Mouse (Mus musculus): ENCODE results near the gene March11. TPM values are rescaled to one million over a fixed set of nuclear protein-coding genes. Genes with fewer than 3 reads are reported as not detected.

Gene March11
- polyA plus RNA-seq, 1 experiment from 2014 or later = 6.5 TPM

- peak overlapping the region; percentile 81 for H3K4me3 ChIP-seq (ENCODE audit: low read depth, low read length)
- no peaks in the 10 kb centered on the region for H3K36me3 ChIP-seq (ENCODE audit: control insufficient read depth, insufficient read depth, low read length)
- ATAC-seq = peak; percentile 62
- H3K27ac ChIP-seq (ENCODE audit: low read length) = peak overlapping the region; percentile 94
- H3K27me3 ChIP-seq (ENCODE audit: control insufficient read depth, insufficient read depth, low read depth, low read length) = no peaks in the 10 kb centered on the region
- peaks cover 6% of the 10 kb centered on the region for H3K4me1 ChIP-seq (ENCODE audit: control insufficient read depth, insufficient read depth, low read length)
- H3K9ac ChIP-seq (ENCODE audit: low read depth, low read length) = peak overlapping the region; percentile 91
- H3K9me3 ChIP-seq (replicated peaks; ENCODE audit: control insufficient read depth, low read length, poor library complexity, severe bottlenecking) = no peaks in the 10 kb centered on the region
- under 1% methylated on average over 51 of the region's 62 CpGs for WGBS
- peak overlapping the region; percentile 82 for H3K4me2 ChIP-seq (ENCODE audit: low read length)
Measured at GRCm38 (mm10) chr15:26309291-26309931, 563 bp downstream of the March11 start.

- Histone ChIP-seq H3K4me3 (ENCODE audit: low read depth, low read length) (no peak overlapping the region), H3K4me1 (ENCODE audit: control insufficient read depth, insufficient read depth, low read length) (no peaks in the 10 kb centered on the region), H3K9ac (ENCODE audit: low read depth, low read length) (no peak overlapping the region), H3K4me2 (ENCODE audit: low read length) (no peak overlapping the region), H3K27me3 (ENCODE audit: control insufficient read depth, insufficient read depth, low read depth, low read length) (no peaks in the 10 kb centered on the region), H3K27ac (ENCODE audit: low read length) (no peak overlapping the region), H3K9me3 (replicated peaks; ENCODE audit: control insufficient read depth, low read length, poor library complexity, severe bottlenecking) (no peaks in the 10 kb centered on the region), H3K36me3 (ENCODE audit: control insufficient read depth, insufficient read depth, low read length) (no peaks in the 10 kb centered on the region)
- no peak for ATAC-seq
- 71% methylated on average over 2 of the region's 2 CpGs for WGBS
Measured at GRCm38 (mm10) chr15:26319866-26320265, 11.0 kb downstream of the March11 start.

GRCm38 (mm10) chr15:26320402-26320801 is 11.6 kb downstream of the March11 start:
- Histone ChIP-seq H3K27me3 (ENCODE audit: control insufficient read depth, insufficient read depth, low read depth, low read length) (no peaks in the 10 kb centered on the region), H3K4me2 (ENCODE audit: low read length) (no peak overlapping the region), H3K4me1 (ENCODE audit: control insufficient read depth, insufficient read depth, low read length) (no peaks in the 10 kb centered on the region), H3K36me3 (ENCODE audit: control insufficient read depth, insufficient read depth, low read length) (no peaks in the 10 kb centered on the region), H3K27ac (ENCODE audit: low read length) (no peak overlapping the region), H3K9me3 (replicated peaks; ENCODE audit: control insufficient read depth, low read length, poor library complexity, severe bottlenecking) (no peaks in the 10 kb centered on the region), H3K4me3 (ENCODE audit: low read depth, low read length) (no peak overlapping the region), H3K9ac (ENCODE audit: low read depth, low read length) (no peak overlapping the region)
- 89% methylated on average over 3 of the region's 3 CpGs for WGBS
- no peak for ATAC-seq

GRCm38 (mm10) chr15:26322804-26323203 is 14.0 kb downstream of the March11 start:
- H3K27me3 ChIP-seq (ENCODE audit: control insufficient read depth, insufficient read depth, low read depth, low read length) = no peaks in the 10 kb centered on the region
- H3K4me1 ChIP-seq (ENCODE audit: control insufficient read depth, insufficient read depth, low read length) = no peaks in the 10 kb centered on the region
- WGBS = 77% methylated on average over 4 of the region's 4 CpGs
- no peak for ATAC-seq
- no peaks in the 10 kb centered on the region for H3K9me3 ChIP-seq (replicated peaks; ENCODE audit: control insufficient read depth, low read length, poor library complexity, severe bottlenecking)
- H3K36me3 ChIP-seq (ENCODE audit: control insufficient read depth, insufficient read depth, low read length) = no peaks in the 10 kb centered on the region
- no peak overlapping the region for H3K4me2 ChIP-seq (ENCODE audit: low read length)
- H3K9ac ChIP-seq (ENCODE audit: low read depth, low read length) = no peak overlapping the region
- H3K4me3 ChIP-seq (ENCODE audit: low read depth, low read length) = no peak overlapping the region
- no peak overlapping the region for H3K27ac ChIP-seq (ENCODE audit: low read length)

GRCm38 (mm10) chr15:26327157-26327556 is 18.3 kb downstream of the March11 start:
- WGBS = 82% methylated on average over 1 of the region's 1 CpGs
- no peak for ATAC-seq
- no peaks in the 10 kb centered on the region for H3K9me3 ChIP-seq (replicated peaks; ENCODE audit: control insufficient read depth, low read length, poor library complexity, severe bottlenecking)
- no peak overlapping the region for H3K27ac ChIP-seq (ENCODE audit: low read length)
- no peaks in the 10 kb centered on the region for H3K27me3 ChIP-seq (ENCODE audit: control insufficient read depth, insufficient read depth, low read depth, low read length)
- H3K4me2 ChIP-seq (ENCODE audit: low read length) = no peak overlapping the region
- no peaks in the 10 kb centered on the region for H3K36me3 ChIP-seq (ENCODE audit: control insufficient read depth, insufficient read depth, low read length)
- no peak overlapping the region for H3K9ac ChIP-seq (ENCODE audit: low read depth, low read length)
- no peaks in the 10 kb centered on the region for H3K4me1 ChIP-seq (ENCODE audit: control insufficient read depth, insufficient read depth, low read length)
- no peak overlapping the region for H3K4me3 ChIP-seq (ENCODE audit: low read depth, low read length)

- Histone ChIP-seq H3K4me1 (ENCODE audit: control insufficient read depth, insufficient read depth, low read length) (no peaks in the 10 kb centered on the region), H3K27ac (ENCODE audit: low read length) (no peak overlapping the region), H3K4me2 (ENCODE audit: low read length) (no peak overlapping the region), H3K27me3 (ENCODE audit: control insufficient read depth, insufficient read depth, low read depth, low read length) (no peaks in the 10 kb centered on the region), H3K36me3 (ENCODE audit: control insufficient read depth, insufficient read depth, low read length) (no peaks in the 10 kb centered on the region), H3K4me3 (ENCODE audit: low read depth, low read length) (no peak overlapping the region), H3K9ac (ENCODE audit: low read depth, low read length) (no peak overlapping the region), H3K9me3 (replicated peaks; ENCODE audit: control insufficient read depth, low read length, poor library complexity, severe bottlenecking) (no peaks in the 10 kb centered on the region)
- WGBS = 87% methylated on average over 3 of the region's 3 CpGs
- ATAC-seq = 0 out of 2 replicates have a peak, but pooled peaks have one; percentile 48
Measured at GRCm38 (mm10) chr15:26335791-26336190, 26.9 kb downstream of the March11 start.

GRCm38 (mm10) chr15:26337775-26338174 is 28.9 kb downstream of the March11 start:
- no peaks in the 10 kb centered on the region for H3K36me3 ChIP-seq (ENCODE audit: control insufficient read depth, insufficient read depth, low read length)
- no peak for ATAC-seq
- H3K4me2 ChIP-seq (ENCODE audit: low read length) = no peak overlapping the region
- H3K9me3 ChIP-seq (replicated peaks; ENCODE audit: control insufficient read depth, low read length, poor library complexity, severe bottlenecking) = no peaks in the 10 kb centered on the region
- H3K4me1 ChIP-seq (ENCODE audit: control insufficient read depth, insufficient read depth, low read length) = no peaks in the 10 kb centered on the region
- H3K9ac ChIP-seq (ENCODE audit: low read depth, low read length) = no peak overlapping the region
- no peaks in the 10 kb centered on the region for H3K27me3 ChIP-seq (ENCODE audit: control insufficient read depth, insufficient read depth, low read depth, low read length)
- 89% methylated on average over 2 of the region's 2 CpGs for WGBS
- H3K27ac ChIP-seq (ENCODE audit: low read length) = no peak overlapping the region
- H3K4me3 ChIP-seq (ENCODE audit: low read depth, low read length) = no peak overlapping the region

- Histone ChIP-seq H3K27me3 (ENCODE audit: control insufficient read depth, insufficient read depth, low read depth, low read length) (no peaks in the 10 kb centered on the region), H3K4me3 (ENCODE audit: low read depth, low read length) (no peak overlapping the region), H3K36me3 (ENCODE audit: control insufficient read depth, insufficient read depth, low read length) (no peaks in the 10 kb centered on the region), H3K4me1 (ENCODE audit: control insufficient read depth, insufficient read depth, low read length) (no peaks in the 10 kb centered on the region), H3K27ac (ENCODE audit: low read length) (no peak overlapping the region), H3K9me3 (replicated peaks; ENCODE audit: control insufficient read depth, low read length, poor library complexity, severe bottlenecking) (no peaks in the 10 kb centered on the region), H3K9ac (ENCODE audit: low read depth, low read length) (no peak overlapping the region), H3K4me2 (ENCODE audit: low read length) (no peak overlapping the region)
- 95% methylated on average over 4 of the region's 4 CpGs for WGBS
- ATAC-seq = no peak
Measured at GRCm38 (mm10) chr15:26338343-26338742, 29.5 kb downstream of the March11 start.

- Histone ChIP-seq H3K4me2 (ENCODE audit: low read length) (no peak overlapping the region), H3K4me3 (ENCODE audit: low read depth, low read length) (no peak overlapping the region), H3K27ac (ENCODE audit: low read length) (no peak overlapping the region), H3K4me1 (ENCODE audit: control insufficient read depth, insufficient read depth, low read length) (no peaks in the 10 kb centered on the region), H3K27me3 (ENCODE audit: control insufficient read depth, insufficient read depth, low read depth, low read length) (no peaks in the 10 kb centered on the region), H3K9ac (ENCODE audit: low read depth, low read length) (no peak overlapping the region), H3K36me3 (ENCODE audit: control insufficient read depth, insufficient read depth, low read length) (no peaks in the 10 kb centered on the region), H3K9me3 (replicated peaks; ENCODE audit: control insufficient read depth, low read length, poor library complexity, severe bottlenecking) (no peaks in the 10 kb centered on the region)
- WGBS = 55% methylated on average over 11 of the region's 11 CpGs
- ATAC-seq = no peak
Measured at GRCm38 (mm10) chr15:26340490-26340889, 31.6 kb downstream of the March11 start.
